Mouse (Mus musculus) liver, adult 2 months (tissue): Measurements from ENCODE around the gene Khk.

Experiments
- CTCF ChIP-seq: fragments of 200-500 bp; IDR thresholded peaks from 2 replicates; pipeline ENCODE4 v1.5.1; 2011; ENCODE audit warnings: low read depth, low read length, control low read depth
- POLR2A ChIP-seq: fragments of 200-500 bp; IDR thresholded peaks from 2 replicates; pipeline ENCODE4 v1.6.1; 2011; ENCODE audit warnings: low read length, control low read depth; ENCODE audit not compliant: insufficient read depth; ENCODE audit errors: extremely low read depth

- TF ChIP-seq POLR2A (no peak), CTCF (no peak)
These were observed 9.6 kb downstream of the Khk start for GRCm38 (mm10) chr5:30930846-30931245.
